Mouse (Mus musculus) embryo, embryonic 11 days (tissue): ENCODE results near the gene Chchd3.

Experiments used
- DNase-seq: peaks from one replicate; pipeline ENCODE4 v3.0.0-alpha.2; 2015

Chchd3 gene

DNA sequence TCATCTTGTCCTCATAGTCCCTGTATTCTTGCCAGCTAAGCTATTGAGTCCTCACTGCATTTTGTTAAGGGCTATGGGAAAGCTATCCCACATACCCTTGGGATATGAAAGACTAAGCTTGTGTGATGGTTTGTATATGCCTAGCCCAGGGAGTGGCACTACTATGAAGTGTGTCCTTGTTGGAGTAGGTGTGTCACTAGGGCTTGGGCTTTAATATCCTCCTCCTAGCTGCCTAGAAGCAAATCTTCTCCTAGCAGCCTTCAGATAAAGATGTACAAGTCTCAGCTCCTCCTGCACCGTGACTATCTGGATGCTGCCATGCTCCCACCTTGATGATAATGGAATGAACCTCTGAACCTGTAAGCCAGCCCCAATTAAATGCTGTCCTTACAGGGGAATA, 266.5 kb downstream of the Chchd3 start:
- no peak for DNase-seq

DNA sequence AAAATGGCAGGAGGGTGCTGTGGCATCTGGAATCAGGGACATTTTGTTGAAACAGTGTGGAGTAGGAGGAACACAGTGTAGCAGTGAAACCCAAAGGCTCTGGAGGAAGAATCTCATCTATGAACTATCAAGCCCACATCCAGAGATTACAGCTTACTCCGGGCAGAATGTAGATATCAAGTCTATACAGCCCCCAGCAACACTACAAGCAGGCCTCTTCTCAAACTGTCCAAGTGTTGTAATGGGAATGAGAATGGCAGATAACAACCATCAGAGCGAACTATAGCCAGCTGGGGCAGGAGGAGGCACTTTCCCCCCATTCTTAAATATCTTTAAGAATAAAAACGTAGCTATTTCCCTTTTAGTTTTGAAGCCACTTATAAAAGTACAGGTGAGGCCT, 266.9 kb downstream of the Chchd3 start:
- no peak for DNase-seq

GRCm38 (mm10) chr6:32790487-32790886, 269.6 kb downstream of the Chchd3 start:
- DNase-seq: no peak

DNA sequence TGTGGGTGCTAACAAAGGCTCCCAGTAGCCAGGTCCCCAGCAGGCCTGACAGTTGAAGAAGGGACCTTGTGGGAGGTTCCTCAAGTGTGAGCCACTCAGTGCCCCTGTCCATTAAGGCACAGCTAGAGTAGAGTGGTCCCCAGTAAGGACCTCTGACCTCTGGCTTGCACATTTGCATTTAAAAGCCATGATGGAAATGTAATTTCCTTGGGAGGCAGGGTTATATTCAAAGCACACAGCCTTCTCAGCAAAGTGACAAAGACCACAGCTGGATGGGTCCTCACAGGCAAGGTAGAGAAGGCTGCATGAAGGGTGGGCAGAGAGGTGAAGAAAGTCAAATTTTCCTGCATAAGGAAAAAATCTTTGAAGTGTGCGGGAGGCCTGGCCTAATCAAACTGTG, 272.7 kb downstream of the Chchd3 start:
- DNase-seq: peak; percentile 17

GRCm38 (mm10) chr6:32786196-32786595, 273.9 kb downstream of the Chchd3 start:
- no peak for DNase-seq

DNA sequence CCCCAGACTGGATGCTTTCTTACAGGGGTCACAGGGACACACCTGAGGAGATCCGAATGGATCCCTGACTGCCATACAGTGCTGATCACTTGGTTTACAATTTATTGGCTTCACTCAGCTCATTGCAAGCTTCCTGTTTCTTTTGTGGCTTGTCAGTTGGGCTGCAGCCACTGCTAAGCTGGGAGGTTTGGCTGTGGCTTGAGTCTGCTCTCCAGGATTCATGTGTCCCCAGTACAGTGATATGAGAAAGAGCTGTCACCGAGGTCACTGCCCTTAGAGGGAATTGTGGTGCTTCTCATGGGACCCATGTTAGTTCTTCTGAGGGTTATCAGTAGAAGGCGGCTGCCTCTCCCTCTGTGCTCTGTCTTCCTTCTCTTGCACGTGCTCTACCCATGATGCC, 277.0 kb downstream of the Chchd3 start:
- DNase-seq: no peak

- no peak for DNase-seq
These were observed 279.5 kb downstream of the Chchd3 start for GRCm38 (mm10) chr6:32780602-32781001.

- no peak for DNase-seq
These were observed 283.7 kb downstream of the Chchd3 start for GRCm38 (mm10) chr6:32776384-32776783.

DNA sequence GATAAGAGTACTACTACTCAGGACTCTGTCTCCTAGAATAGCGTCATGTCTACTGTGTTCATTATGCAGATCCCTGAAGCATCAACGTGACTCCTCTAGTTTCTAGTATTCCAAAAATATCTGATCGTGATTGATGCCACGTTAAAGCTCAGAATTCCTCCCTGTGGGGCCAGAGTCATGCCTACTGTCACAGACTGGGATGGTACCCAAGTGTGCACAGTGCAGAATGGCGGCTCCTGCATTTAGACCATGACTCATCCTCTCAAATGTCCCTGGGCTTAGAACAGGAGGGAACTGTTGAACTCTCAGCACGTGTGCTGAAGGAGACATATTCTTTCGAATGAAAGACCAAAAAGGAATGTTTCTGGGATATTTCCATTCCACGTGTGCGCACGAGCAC, 305.5 kb downstream of the Chchd3 start:
- no peak for DNase-seq

- no peak for DNase-seq
These were observed 310.2 kb downstream of the Chchd3 start for GRCm38 (mm10) chr6:32749821-32750220.

DNA sequence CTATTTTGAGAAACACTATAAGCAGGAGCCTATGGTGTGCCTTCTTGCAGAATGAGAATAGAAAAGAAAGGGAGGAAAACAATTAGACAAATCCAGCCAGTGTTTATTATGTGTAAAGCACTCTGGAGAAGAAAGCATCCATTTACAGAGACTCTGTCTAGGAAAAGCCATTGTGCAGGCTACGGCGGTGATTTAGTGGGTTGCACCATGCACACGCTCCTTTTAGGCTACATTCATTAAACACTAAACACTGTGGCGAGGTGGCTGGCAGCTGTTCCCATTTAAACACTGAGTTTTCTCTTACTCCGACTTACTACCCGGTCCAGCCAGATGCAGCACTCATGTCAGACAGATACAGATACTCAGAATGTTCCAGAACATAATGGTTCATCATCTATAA, 311.3 kb downstream of the Chchd3 start:
- peak; percentile 10 for DNase-seq

GRCm38 (mm10) chr6:32747333-32747732, 312.7 kb downstream of the Chchd3 start:
- DNase-seq: no peak
